Mouse (Mus musculus): ENCODE measurements around the gene Ogfr.
A peak's percentile ranks its signal among the peaks of the same experiment; 100 is the strongest.

Ogfr gene

DNA sequence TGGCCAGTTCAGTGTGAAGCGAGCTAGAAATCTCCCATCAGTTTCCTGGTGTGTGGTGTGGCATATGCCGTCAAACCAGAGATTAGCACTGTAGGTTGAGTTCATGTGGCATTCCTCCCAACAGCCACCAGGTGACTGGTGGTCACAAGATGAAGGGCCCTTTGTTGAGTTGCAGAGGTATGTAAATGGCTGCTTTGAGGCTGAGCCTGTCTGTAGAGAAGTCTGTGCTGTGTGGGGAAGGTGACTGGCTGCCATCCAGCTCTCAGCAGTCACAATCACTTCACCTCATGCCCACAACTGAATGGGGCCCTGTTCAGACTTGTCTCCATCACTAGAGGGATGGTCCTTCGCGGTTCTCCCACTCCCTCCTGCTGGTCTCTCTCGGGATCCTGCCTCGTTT lies 15.7 kb downstream of the Ogfr start:
- peak; percentile 60 for DNase-seq (ENCODE audit: low read depth)

DNA sequence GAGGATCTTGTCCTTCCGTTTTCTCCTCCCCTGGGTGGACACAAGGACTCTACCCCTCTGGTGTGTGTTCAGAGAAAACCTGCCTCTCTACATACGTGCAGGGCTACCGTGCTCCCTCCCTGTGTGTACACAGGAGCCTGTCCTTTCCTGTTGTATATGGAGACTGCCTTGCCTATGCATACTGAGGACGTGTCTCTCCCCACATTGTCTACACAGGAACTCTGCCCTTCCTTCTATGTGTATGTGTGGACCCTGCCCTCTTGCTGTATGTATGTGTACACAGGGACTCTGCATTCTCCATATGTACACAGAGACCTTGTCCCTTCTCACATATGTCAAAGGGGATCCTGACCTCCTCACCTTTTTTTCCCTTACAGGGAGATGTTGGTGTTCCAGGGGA lies 21.2 kb downstream of the Ogfr start:
- DNase-seq (ENCODE audit: low read depth), result no peak

GRCm38 (mm10) chr2:180611882-180612281 lies 22.8 kb downstream of the Ogfr start:
- peak; percentile 55 for DNase-seq (ENCODE audit: low read depth)

DNA sequence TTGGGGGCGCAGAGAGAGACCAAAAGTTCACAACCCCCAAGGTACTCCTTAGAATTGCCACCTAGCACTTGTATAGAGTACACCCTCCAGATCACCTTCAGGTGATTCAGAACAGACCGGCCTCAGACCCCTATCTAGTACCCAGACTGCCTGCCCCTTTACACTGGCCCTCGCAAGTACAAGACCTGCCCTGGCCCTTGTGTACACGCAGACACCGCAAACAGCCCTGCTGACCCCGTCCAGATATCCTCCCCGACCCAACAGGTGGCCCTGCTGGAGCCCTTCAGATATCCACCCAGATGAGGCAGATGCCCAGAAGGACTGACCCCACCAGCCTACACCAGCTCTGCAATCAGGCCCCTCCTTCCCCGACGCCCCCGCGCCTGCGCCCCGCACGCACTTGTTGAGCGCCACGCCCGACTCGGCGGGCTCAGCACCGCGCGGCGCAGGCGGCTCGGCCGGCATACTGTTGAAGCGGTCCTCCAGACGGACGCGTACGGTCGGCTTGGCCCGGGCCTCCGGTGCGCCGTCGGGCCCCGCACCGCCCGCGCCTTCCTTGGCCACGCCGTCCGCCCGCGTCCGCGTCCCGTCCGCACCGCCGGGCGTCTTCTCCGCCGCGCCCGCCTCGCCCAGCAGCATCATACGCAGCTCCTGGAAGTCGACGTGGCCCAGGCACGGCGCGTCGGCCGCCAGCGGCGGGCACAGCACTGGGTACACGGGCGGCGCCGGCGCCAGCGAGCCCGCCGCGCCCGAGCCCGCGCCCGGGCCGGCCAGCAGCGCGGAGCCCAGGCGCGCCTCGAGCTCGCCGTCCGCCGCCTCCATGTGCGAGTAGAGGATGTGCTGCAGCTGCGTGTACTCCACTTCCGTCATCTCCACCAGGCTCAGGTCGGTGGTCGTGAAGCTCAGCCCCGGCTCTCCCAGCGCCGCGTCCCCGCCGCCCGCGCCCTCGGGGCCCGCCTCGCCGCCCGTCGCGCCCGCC lies 52.8 kb downstream of the Ogfr start:
- no peak for DNase-seq (ENCODE audit: low read depth)

DNA sequence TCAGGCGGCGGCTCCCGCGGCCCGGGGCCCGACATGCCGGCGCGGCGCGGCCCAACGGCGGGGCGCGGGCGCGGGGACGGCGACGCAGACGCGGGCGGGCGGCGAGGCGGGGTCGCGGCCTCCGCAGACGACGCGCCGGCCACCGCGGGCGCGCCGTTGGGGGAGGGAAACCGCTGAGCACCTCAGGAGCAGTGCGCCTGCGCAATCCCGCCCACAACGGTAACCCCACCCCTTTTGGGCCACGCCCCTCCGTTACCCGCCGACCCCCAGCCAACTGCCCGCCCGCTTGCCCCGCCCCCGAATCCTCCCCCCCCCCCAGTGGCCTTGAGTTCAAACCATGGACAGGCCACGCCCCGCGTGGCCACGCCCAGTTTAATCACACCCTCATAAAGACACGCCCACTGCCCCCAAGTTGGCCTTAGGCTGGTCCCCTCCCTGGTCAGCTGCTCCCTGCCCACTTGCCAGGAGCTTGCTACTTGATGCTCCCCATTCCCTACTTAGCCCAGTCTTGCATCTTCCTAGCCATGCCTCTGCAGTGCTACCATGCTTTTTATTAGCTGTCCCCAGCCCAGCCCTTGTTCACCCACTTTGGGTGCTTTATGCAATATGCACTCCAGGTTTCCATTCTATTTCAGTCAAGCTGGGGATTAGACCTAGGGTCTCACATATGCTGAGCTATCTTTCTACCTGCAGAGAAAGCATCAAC lies 53.7 kb downstream of the Ogfr start, which contains the start of gene Tcfl5:
TSS of gene Tcfl5 (minus strand) at position 154 of the 706 bp plus-strand sequence.
- DNase-seq (ENCODE audit: low read depth), result no peak

DNA sequence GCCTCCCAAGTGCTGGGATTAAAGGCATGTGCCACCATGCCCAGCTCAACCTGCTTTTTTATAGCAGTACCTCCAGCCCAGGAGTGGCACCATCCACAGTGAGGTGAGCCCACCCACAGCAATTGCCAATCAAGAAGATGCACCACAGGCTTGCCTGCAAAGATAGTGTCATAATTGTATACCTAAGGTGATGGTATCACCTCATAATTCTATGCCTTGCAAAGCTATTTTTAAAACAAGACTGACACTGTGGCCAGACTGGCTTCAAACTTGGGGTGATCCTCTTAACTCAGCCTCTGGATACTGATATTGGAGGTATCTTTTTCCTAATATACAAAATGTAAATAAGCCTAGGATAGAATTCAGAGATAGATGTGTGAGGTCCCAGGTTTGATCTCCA lies 54.6 kb downstream of the Ogfr start:
- DNase-seq (ENCODE audit: low read depth), result no peak

All from fibroblast of lung, adult 2 months (primary cell).